Mouse (Mus musculus) MEL (cell line): ENCODE data around the gene Cps1. TPM values are rescaled to one million over a fixed set of nuclear protein-coding genes. Genes with fewer than 3 reads are reported as not detected.

ENCODE experiments used
- DNase-seq: peaks from one replicate; pipeline ENCODE4 v3.0.0; 2011; ENCODE audit warnings: low read depth, low spot score
- H3K27ac ChIP-seq: 2 replicates; pipeline ENCODE4 v1.5.1; 2012; ENCODE audit warnings: low read depth, mild to moderate bottlenecking, control low read depth, low read length, moderate library complexity; ENCODE audit not compliant: control insufficient read depth
- H3K27me3 ChIP-seq, 2 experiments: fragments of 150-350 bp in 1 of 2; sonication (generic) in 1 of 2; 2 replicates each; pipeline ENCODE4 v1.6.1; 2012; ENCODE audit warnings: low read length in 2 of 2, mild to moderate bottlenecking in 2 of 2, improper control_type of control experiment in 1 of 2, moderate library complexity in 1 of 2; ENCODE audit not compliant: insufficient read depth in 2 of 2, control insufficient read depth in 1 of 2
- H3K36me3 ChIP-seq, 2 experiments: 2 replicates each; pipeline ENCODE4 v1.6.1; 2012 to 2014; ENCODE audit warnings: low read length in 2 of 2, improper control_type of control experiment in 1 of 2, inconsistent platforms in 1 of 2, mild to moderate bottlenecking in 1 of 2; ENCODE audit not compliant: insufficient read depth in 2 of 2, control insufficient read depth in 1 of 2
- H3K4me1 ChIP-seq, 2 experiments: fragments of 150-350 bp in 1 of 2; sonication (generic) in 1 of 2; 2 replicates each; pipeline ENCODE4 v1.6.1; 2012; ENCODE audit warnings: low read length in 2 of 2, improper control_type of control experiment in 1 of 2, mild to moderate bottlenecking in 1 of 2; ENCODE audit not compliant: insufficient read depth in 2 of 2, control insufficient read depth in 1 of 2
- H3K4me3 ChIP-seq, 2 experiments: fragments of 150-350 bp in 1 of 2; sonication (generic) in 1 of 2; 2 replicates each; pipeline ENCODE4 v1.5.1; 2012; ENCODE audit warnings: low read depth in 2 of 2, low read length in 2 of 2, mild to moderate bottlenecking in 2 of 2, moderate library complexity in 2 of 2, control low read depth in 1 of 2, improper control_type of control experiment in 1 of 2; ENCODE audit not compliant: control insufficient read depth in 1 of 2, insufficient read depth in 1 of 2
- H3K79me2 ChIP-seq: 2 replicates; pipeline ENCODE4 v1.6.1; 2012; ENCODE audit warnings: mild to moderate bottlenecking, low read length, moderate library complexity; ENCODE audit not compliant: control insufficient read depth, poor library complexity, insufficient read depth
- H3K9ac ChIP-seq: 2 replicates; pipeline ENCODE4 v1.6.1; 2012; ENCODE audit warnings: low read depth, mild to moderate bottlenecking, control low read depth, low read length, moderate library complexity; ENCODE audit not compliant: control insufficient read depth, poor library complexity, severe bottlenecking
- H3K9me3 ChIP-seq: fragments of 150-350 bp; sonication (generic); replicated peaks from 2 replicates; pipeline ENCODE4 v1.6.1; 2012; ENCODE audit warnings: mild to moderate bottlenecking, low read length, improper control_type of control experiment, moderate library complexity; ENCODE audit not compliant: insufficient read depth
- CHD1 ChIP-seq: IDR thresholded peaks from 2 replicates; pipeline ENCODE4 v1.6.1; 2012; ENCODE audit warnings: low read depth, mild to moderate bottlenecking, inconsistent platforms, low read length, improper control_type of control experiment
- CHD2 ChIP-seq: IDR thresholded peaks from 2 replicates; pipeline ENCODE4 v1.6.1; 2011; ENCODE audit warnings: low read length, improper control_type of control experiment
- CTCF ChIP-seq, 3 experiments: IDR thresholded peaks in 2 of 3; conservative IDR thresholded peaks in 1 of 3; 2 replicates each; pipeline ENCODE4 v1.5.1; 2011 to 2012; ENCODE audit warnings: low read length in 3 of 3, low read depth in 2 of 3, mild to moderate bottlenecking in 2 of 3, improper control_type of control experiment in 1 of 3, inconsistent platforms in 1 of 3, mixed read lengths in 1 of 3, moderate library complexity in 1 of 3; ENCODE audit not compliant: control insufficient read depth in 1 of 3, insufficient read depth in 1 of 3, poor library complexity in 1 of 3, severe bottlenecking in 1 of 3
- E2F4 ChIP-seq: IDR thresholded peaks from 2 replicates; pipeline ENCODE4 v1.6.1; 2011; ENCODE audit warnings: low read depth, low read length, improper control_type of control experiment, borderline replicate concordance
- ELF1 ChIP-seq: IDR thresholded peaks from 2 replicates; pipeline ENCODE4 v1.6.1; 2014; ENCODE audit warnings: low read depth, mild to moderate bottlenecking, inconsistent platforms, low read length, improper control_type of control experiment, moderate library complexity
- GATA1 ChIP-seq: IDR thresholded peaks from 2 replicates; pipeline ENCODE4 v1.6.1; 2011; ENCODE audit warnings: low read depth, low read length, improper control_type of control experiment
- KAT2A ChIP-seq: conservative IDR thresholded peaks from 2 replicates; pipeline ENCODE4 v1.6.1; 2012; ENCODE audit warnings: low read depth, low read length, improper control_type of control experiment, inconsistent platforms
- MAFK ChIP-seq: IDR thresholded peaks from 2 replicates; pipeline ENCODE4 v1.6.1; 2011; ENCODE audit warnings: low read depth, mild to moderate bottlenecking, low read length, improper control_type of control experiment, borderline replicate concordance
- MAZ ChIP-seq: IDR thresholded peaks from 2 replicates; pipeline ENCODE4 v1.6.1; 2012; ENCODE audit warnings: low read depth, mild to moderate bottlenecking, inconsistent platforms, low read length, improper control_type of control experiment
- MEF2A ChIP-seq: IDR thresholded peaks from 2 replicates; pipeline ENCODE4 v1.6.1; 2014; ENCODE audit warnings: low read depth, mild to moderate bottlenecking, inconsistent platforms, low read length, improper control_type of control experiment; ENCODE audit not compliant: poor library complexity, insufficient replicate concordance, severe bottlenecking; ENCODE audit errors: extremely low read depth
- MXI1 ChIP-seq: IDR thresholded peaks from 2 replicates; pipeline ENCODE4 v1.6.1; 2011; ENCODE audit warnings: mild to moderate bottlenecking, low read depth, low read length, improper control_type of control experiment
- MYC ChIP-seq: IDR thresholded peaks from 2 replicates; pipeline ENCODE4 v1.6.1; 2011; ENCODE audit warnings: low read depth, mild to moderate bottlenecking, low read length, improper control_type of control experiment, moderate library complexity
- NELFE ChIP-seq: IDR thresholded peaks from 2 replicates; pipeline ENCODE4 v1.6.1; 2011; ENCODE audit warnings: low read depth, low read length, improper control_type of control experiment
- POLR2AphosphoS2 ChIP-seq: IDR thresholded peaks from 2 replicates; pipeline ENCODE4 v1.6.1; 2011; ENCODE audit warnings: low read length, improper control_type of control experiment
- RAD21 ChIP-seq: IDR thresholded peaks from 2 replicates; pipeline ENCODE4 v1.6.1; 2011; ENCODE audit warnings: mild to moderate bottlenecking, low read depth, low read length, improper control_type of control experiment
- SIN3A ChIP-seq: IDR thresholded peaks from 2 replicates; pipeline ENCODE4 v1.6.1; 2012; ENCODE audit warnings: low read length, improper control_type of control experiment, inconsistent platforms
- SMC3 ChIP-seq: IDR thresholded peaks from 2 replicates; pipeline ENCODE4 v1.6.1; 2011; ENCODE audit warnings: low read depth, low read length, improper control_type of control experiment
- TAL1 ChIP-seq: IDR thresholded peaks from 2 replicates; pipeline ENCODE4 v1.6.1; 2012; ENCODE audit warnings: mild to moderate bottlenecking, inconsistent platforms, low read length, moderate library complexity, mixed read lengths
- TBP ChIP-seq: IDR thresholded peaks from 2 replicates; pipeline ENCODE4 v1.8.0; 2011; ENCODE audit warnings: low read depth, low read length, improper control_type of control experiment
- TCF12 ChIP-seq: IDR thresholded peaks from 2 replicates; pipeline ENCODE4 v1.6.1; 2014; ENCODE audit warnings: low read depth, mild to moderate bottlenecking, inconsistent platforms, low read length, improper control_type of control experiment, moderate library complexity
- ZC3H11A ChIP-seq: IDR thresholded peaks from 2 replicates; pipeline ENCODE4 v1.6.1; 2012; ENCODE audit warnings: low read depth, mild to moderate bottlenecking, inconsistent platforms, low read length, improper control_type of control experiment
- ZNF384 ChIP-seq: IDR thresholded peaks from 2 replicates; pipeline ENCODE4 v1.6.1; 2012; ENCODE audit warnings: low read depth, mild to moderate bottlenecking, inconsistent platforms, low read length, improper control_type of control experiment
- polyA plus RNA-seq, 2 experiments: library from polyadenylated mRNA; stranded (reverse) in 1 of 2; unstranded in 1 of 2; fragments of >175 nt in 1 of 2; fragments of >200 nt in 1 of 2; gene quantifications; 2 replicates each; pipeline versions ENCODE4 v1.2.1 to v1.2.4; 2012; ENCODE audit warnings: low replicate concordance in 2 of 2, low read depth in 1 of 2; ENCODE audit not compliant: insufficient read length in 2 of 2, insufficient read depth in 1 of 2, missing spikeins in 1 of 2
- total RNA-seq: library from RNA; depleted of rRNA; stranded (reverse); fragments of 300-350 nt; gene quantifications from 2 replicates; pipeline ENCODE4 v1.2.3, GENCODE M21; 2012

Cps1 gene
- total and polyA plus RNA-seq, 3 experiments: not detected

DNA sequence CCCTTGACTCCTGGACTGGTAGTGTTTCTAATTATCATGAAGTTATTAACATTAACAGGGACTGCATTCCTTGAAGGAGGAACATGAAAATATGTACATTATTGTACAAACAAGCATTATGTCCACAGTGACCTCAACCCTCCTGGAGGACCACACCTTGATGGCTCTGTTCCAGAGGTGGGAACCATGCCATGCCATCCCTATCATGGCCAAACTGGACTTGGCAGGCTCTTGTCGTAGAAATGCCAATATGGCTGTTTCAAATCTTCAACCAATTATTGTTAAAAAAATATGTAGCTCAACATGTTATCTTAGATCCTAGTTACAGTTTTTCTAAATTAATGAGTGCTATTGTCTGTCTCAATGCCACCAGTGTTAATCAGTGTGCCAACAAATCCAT is 116.1 kb downstream of the Cps1 start:
- Histone ChIP-seq H3K9me3 (no peaks in the 10 kb centered on the region), H3K9ac (no peak overlapping the region), H3K79me2 (no peaks in the 10 kb centered on the region), H3K27me3 (no peaks in the 10 kb centered on the region), H3K27ac (no peak overlapping the region), H3K4me3 (no peak overlapping the region), H3K4me1 (no peaks in the 10 kb centered on the region), H3K36me3 (no peaks in the 10 kb centered on the region)
- no peak for DNase-seq
- TF ChIP-seq ELF1: no peak
- no peak for TF ChIP-seq ZC3H11A
- TF ChIP-seq ZNF384: no peak
- no peak for TF ChIP-seq MYC
- no peak for TF ChIP-seq MAZ
- TF ChIP-seq CTCF (IDR thresholded peaks at IDR 0.05 in 2 of 3, conservative IDR thresholded peaks at IDR 0.05 in 1 of 3; ENCODE audit: control insufficient read depth in 1 of 3, insufficient read depth in 1 of 3, low read depth in 2 of 3, low read length in 3 of 3, poor library complexity in 1 of 3, severe bottlenecking in 1 of 3): no peak
- no peak for TF ChIP-seq RAD21
- TF ChIP-seq CHD1: no peak
- TF ChIP-seq SMC3: no peak
- TF ChIP-seq MXI1: no peak
- no peak for TF ChIP-seq TBP
- TF ChIP-seq E2F4: no peak
- no peak for TF ChIP-seq TCF12

DNA sequence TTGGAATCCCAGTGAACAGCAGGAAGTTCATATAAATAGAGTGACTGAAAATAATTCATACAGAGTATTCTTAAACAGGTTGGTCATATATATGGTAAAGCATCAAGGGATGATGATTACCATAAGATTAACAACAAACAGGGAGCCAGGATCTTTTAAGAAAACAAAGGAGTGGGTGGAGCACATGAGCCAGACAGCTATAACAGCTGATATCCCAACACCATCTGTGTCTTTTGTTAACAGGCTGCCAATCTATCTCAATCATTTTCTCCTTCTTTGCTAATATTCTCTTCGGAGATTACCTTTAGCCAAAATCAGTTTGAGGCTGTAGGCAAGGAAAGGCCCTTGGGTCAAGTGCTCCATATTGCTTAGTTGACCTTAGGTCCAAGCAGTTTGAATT is 142.4 kb downstream of the Cps1 start:
- Histone ChIP-seq H3K9me3 (no peaks in the 10 kb centered on the region), H3K27ac (no peak overlapping the region), H3K27me3 (no peaks in the 10 kb centered on the region)
- TF ChIP-seq KAT2A (no peak), SIN3A (no peak), CHD2 (no peak), MAZ (no peak), E2F4 (no peak), RAD21 (no peak), MAFK (no peak), NELFE (no peak), GATA1 (no peak), MEF2A (no peak), POLR2AphosphoS2 (no peak), ELF1 (no peak), MYC (no peak), CTCF (IDR thresholded peaks at IDR 0.05 in 2 of 3, conservative IDR thresholded peaks at IDR 0.05 in 1 of 3; ENCODE audit: control insufficient read depth in 1 of 3, insufficient read depth in 1 of 3, low read depth in 2 of 3, low read length in 3 of 3, poor library complexity in 1 of 3, severe bottlenecking in 1 of 3) (no peak), TAL1 (no peak), ZNF384 (no peak), TCF12 (no peak)
- TF ChIP-seq, all 39 proteins: peak for 0
- no peak overlapping the region for H3K9ac ChIP-seq
- no peaks in the 10 kb centered on the region for H3K79me2 ChIP-seq
- no peaks in the 10 kb centered on the region for H3K36me3 ChIP-seq
- no peak overlapping the region for H3K4me3 ChIP-seq
- DNase-seq: no peak
- H3K4me1 ChIP-seq: no peaks in the 10 kb centered on the region
